Mouse (Mus musculus): Measurements from ENCODE around the gene Tmem178. TPM values are rescaled to one million over a fixed set of nuclear protein-coding genes. Genes with fewer than 3 reads are reported as not detected.
A peak's percentile ranks its signal among the peaks of the same experiment; 100 is the strongest.

Gene Tmem178
- total RNA-seq (2014; rRNA removed): 0.28 and 0.81 TPM in 2 replicates
- 0.47 and 0.49 TPM in 2 replicates for polyA plus RNA-seq (2012; rRNA removed)

DNA sequence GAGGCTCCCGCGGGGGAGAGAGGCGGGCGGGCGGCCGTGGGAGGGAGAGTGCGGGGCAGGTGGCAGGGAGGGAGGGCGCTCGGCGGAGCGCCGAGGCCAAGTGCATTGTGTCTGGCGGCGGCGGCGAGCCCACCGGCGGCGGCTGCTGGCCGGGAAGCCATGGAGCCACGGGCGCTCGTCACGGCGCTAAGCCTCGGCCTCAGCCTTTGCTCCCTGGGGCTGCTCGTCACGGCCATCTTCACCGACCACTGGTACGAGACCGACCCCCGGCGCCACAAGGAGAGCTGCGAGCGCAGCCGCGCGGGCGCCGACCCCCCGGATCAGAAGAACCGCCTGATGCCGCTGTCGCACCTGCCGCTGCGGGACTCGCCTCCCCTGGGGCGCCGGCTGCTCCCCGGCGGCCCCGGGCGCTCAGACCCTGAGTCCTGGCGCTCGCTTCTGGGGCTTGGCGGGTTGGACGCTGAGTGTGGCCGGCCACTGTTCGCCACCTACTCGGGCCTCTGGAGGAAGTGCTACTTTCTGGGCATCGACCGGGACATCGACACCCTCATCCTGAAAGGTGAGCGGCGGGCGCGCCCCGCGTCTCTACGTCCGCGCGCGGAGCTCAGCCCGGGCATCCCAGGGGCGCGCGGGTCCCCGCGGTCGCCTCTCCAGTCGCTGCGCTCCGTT is at the start of gene Tmem178:
Gene Tmem178 (plus strand): TSS at position 103 of the 669 bp plus-strand sequence.
- no peak for DNase-seq (ENCODE audit: extremely low read depth, low read depth, low spot score)
- no peak within 1 kb of the TSS for H3K27ac ChIP-seq (replicated peaks; ENCODE audit: insufficient read depth, low read depth, low read length)
- H3K27me3 ChIP-seq (ENCODE audit: control insufficient read depth, insufficient read depth, low read length): peaks cover 16% of the 10 kb centered on the region
- no peaks in the 10 kb centered on the region for H3K79me2 ChIP-seq (ENCODE audit: control insufficient read depth, insufficient read depth, low read length)
- TF ChIP-seq CTCF (IDR thresholded peaks at IDR 0.05; ENCODE audit: low read depth, low read length) (no peak), POLR2A (IDR thresholded peaks at IDR 0.05; ENCODE audit: extremely low read depth, insufficient read depth, low read length) (no peak)
- H3K36me3 ChIP-seq (ENCODE audit: control insufficient read depth, insufficient read depth, low read length): no peaks in the 10 kb centered on the region
- peak within 1 kb of the TSS; percentile 48 for H3K9ac ChIP-seq (ENCODE audit: low read depth, low read length)
- WGBS: under 1% methylated on average over 76 of the region's 84 CpGs
- H3K4me3 ChIP-seq (ENCODE audit: insufficient read depth, low read depth, low read length): peak within 1 kb of the TSS; percentile 46
- H3K4me1 ChIP-seq (ENCODE audit: control insufficient read depth, insufficient read depth, low read length): no peaks in the 10 kb centered on the region

DNA sequence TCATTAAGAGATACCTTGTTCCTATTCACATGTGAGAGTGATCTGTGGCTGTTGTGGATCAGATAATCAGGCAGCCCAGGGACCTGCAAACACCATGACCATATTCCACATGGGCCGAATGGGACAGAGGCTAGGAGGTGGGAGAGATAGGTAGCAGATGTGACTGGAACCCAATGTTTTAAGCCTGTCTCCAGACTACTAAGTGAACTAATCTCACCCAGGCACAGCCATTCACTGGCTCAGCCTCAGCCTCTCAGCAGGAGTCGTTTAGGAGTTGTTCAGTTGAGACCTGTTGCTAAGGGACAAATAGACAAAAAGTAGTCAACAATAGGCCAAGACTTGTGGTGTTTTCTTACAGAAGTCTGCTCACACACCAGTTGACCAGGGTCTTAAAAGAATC is 48.0 kb upstream of the Tmem178 start:
- Histone ChIP-seq H3K27ac (replicated peaks; ENCODE audit: insufficient read depth, low read depth, low read length) (no peak overlapping the region), H3K79me2 (ENCODE audit: control insufficient read depth, insufficient read depth, low read length) (no peaks in the 10 kb centered on the region), H3K4me3 (ENCODE audit: insufficient read depth, low read depth, low read length) (no peak overlapping the region), H3K36me3 (ENCODE audit: control insufficient read depth, insufficient read depth, low read length) (no peaks in the 10 kb centered on the region), H3K4me1 (ENCODE audit: control insufficient read depth, insufficient read depth, low read length) (peaks cover 4% of the 10 kb centered on the region; the same call in 1 of the 2 replicates), H3K27me3 (ENCODE audit: control insufficient read depth, insufficient read depth, low read length) (no peaks in the 10 kb centered on the region), H3K9ac (ENCODE audit: low read depth, low read length) (no peak overlapping the region)
- TF ChIP-seq POLR2A (IDR thresholded peaks at IDR 0.05; ENCODE audit: extremely low read depth, insufficient read depth, low read length) (no peak), CTCF (IDR thresholded peaks at IDR 0.05; ENCODE audit: low read depth, low read length) (no peak)
- no peak for DNase-seq (ENCODE audit: extremely low read depth, low read depth, low spot score)
- 77% methylated on average over 2 of the region's 2 CpGs for WGBS

DNA sequence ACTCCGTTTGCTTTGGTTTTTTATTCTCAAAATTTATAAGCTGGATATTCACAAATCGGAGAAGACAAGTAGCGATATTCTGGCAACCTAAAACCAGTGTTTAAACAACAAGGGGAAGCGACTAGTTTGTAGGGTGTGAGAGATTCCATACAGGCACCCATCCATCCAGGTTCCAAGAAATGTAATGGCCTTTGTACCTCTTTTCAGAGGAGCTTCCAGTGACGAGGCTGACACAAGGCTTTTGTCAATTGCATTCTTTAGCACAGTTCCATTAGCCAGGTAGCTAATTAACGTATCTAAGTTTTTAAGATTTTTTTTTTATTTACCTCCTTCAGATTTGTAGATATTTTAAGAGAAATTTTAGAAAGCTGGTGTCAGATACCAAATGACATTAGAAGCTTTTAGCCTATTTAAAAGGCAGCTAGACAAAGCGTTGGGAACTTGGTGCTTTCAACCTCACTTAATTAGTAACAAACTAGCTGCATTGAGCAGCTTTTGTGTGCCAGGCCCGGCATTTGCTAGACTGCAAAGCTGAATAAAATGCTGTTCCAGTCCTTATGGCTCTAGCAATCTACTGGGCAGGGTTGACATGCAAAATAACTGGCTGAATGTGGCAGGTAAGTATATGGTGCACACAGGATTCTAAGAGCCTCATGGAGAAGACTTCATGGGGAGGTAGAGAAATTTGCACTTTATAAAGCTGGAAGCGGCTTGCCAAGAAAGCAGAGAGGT is 46.6 kb upstream of the Tmem178 start:
- no peak overlapping the region for H3K27ac ChIP-seq (replicated peaks; ENCODE audit: insufficient read depth, low read depth, low read length)
- 76% methylated on average over 9 of the region's 9 CpGs for WGBS
- TF ChIP-seq CTCF (IDR thresholded peaks at IDR 0.05; ENCODE audit: low read depth, low read length): no peak
- no peak for TF ChIP-seq POLR2A (IDR thresholded peaks at IDR 0.05; ENCODE audit: extremely low read depth, insufficient read depth, low read length)
- DNase-seq (ENCODE audit: extremely low read depth, low read depth, low spot score): peak; percentile 10
- no peak overlapping the region for H3K9ac ChIP-seq (ENCODE audit: low read depth, low read length)
- H3K4me1 ChIP-seq (ENCODE audit: control insufficient read depth, insufficient read depth, low read length): peaks cover 4% of the 10 kb centered on the region; the same call in 1 of the 2 replicates
- H3K36me3 ChIP-seq (ENCODE audit: control insufficient read depth, insufficient read depth, low read length): no peaks in the 10 kb centered on the region
- no peaks in the 10 kb centered on the region for H3K79me2 ChIP-seq (ENCODE audit: control insufficient read depth, insufficient read depth, low read length)
- no peaks in the 10 kb centered on the region for H3K27me3 ChIP-seq (ENCODE audit: control insufficient read depth, insufficient read depth, low read length)
- H3K4me3 ChIP-seq (ENCODE audit: insufficient read depth, low read depth, low read length): no peak overlapping the region

DNA sequence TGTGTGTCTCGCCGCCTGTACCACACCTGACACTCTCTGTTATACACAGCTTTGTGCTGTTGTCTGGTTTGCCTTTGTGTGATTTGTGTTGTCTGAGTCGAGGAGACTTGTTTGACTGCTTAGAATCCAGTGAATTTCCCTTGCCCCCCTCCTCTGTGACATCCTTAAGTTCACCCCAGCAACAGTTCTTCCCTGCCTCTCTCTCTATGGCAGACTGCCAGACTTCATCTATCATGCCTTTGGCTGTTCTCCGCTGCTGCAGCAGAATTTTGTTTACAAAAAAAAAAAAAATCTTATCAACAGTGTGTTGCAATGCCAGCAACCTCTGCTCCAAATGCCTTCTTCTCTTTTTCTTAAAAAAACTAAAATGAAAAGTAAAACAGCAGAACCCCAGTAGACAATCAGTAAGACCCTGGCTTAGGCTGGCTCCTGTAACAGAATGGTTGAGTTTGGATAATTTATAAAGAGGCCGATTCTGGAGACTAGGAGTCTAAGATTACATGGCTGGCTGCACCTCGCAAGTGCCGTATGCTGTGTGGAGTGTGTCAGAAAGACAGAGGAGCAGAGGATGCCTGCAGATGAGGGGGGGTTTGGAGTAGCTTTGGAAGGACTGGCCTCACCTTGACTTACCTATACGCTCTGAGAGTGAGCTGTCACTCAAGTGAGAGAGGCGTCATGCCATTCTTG is 44.8 kb upstream of the Tmem178 start:
- TF ChIP-seq CTCF (IDR thresholded peaks at IDR 0.05; ENCODE audit: low read depth, low read length): no peak
- no peak for TF ChIP-seq POLR2A (IDR thresholded peaks at IDR 0.05; ENCODE audit: extremely low read depth, insufficient read depth, low read length)
- Histone ChIP-seq H3K79me2 (ENCODE audit: control insufficient read depth, insufficient read depth, low read length) (no peaks in the 10 kb centered on the region), H3K36me3 (ENCODE audit: control insufficient read depth, insufficient read depth, low read length) (no peaks in the 10 kb centered on the region), H3K27me3 (ENCODE audit: control insufficient read depth, insufficient read depth, low read length) (no peaks in the 10 kb centered on the region), H3K4me3 (ENCODE audit: insufficient read depth, low read depth, low read length) (no peak overlapping the region), H3K9ac (ENCODE audit: low read depth, low read length) (no peak overlapping the region), H3K4me1 (ENCODE audit: control insufficient read depth, insufficient read depth, low read length) (peaks cover 4% of the 10 kb centered on the region; the same call in 1 of the 2 replicates), H3K27ac (replicated peaks; ENCODE audit: insufficient read depth, low read depth, low read length) (no peak overlapping the region; the same call in 1 of the 2 replicates)
- peak; percentile 83 for DNase-seq (ENCODE audit: extremely low read depth, low read depth, low spot score)
- WGBS: 61% methylated on average over 9 of the region's 9 CpGs

DNA sequence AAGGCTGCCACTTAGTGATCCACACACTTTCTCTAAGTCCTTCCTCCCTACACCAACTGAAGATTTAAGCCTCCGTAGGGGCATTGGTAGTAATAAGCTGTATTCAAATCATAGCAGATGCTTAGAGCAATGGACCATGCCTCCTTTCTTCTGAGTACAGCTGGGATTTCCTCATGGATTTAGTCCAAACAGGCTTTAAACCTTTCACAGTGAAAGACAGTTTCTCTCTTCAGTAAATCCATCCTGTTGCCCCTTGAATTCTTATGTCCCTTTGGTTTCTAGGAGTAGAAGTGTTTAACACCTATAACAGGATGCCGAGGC is 44.3 kb upstream of the Tmem178 start:
- no peak for DNase-seq (ENCODE audit: extremely low read depth, low read depth, low spot score)
- Histone ChIP-seq H3K27me3 (ENCODE audit: control insufficient read depth, insufficient read depth, low read length) (no peaks in the 10 kb centered on the region), H3K27ac (replicated peaks; ENCODE audit: insufficient read depth, low read depth, low read length) (no peak overlapping the region; the same call in 1 of the 2 replicates), H3K36me3 (ENCODE audit: control insufficient read depth, insufficient read depth, low read length) (no peaks in the 10 kb centered on the region), H3K9ac (ENCODE audit: low read depth, low read length) (no peak overlapping the region), H3K79me2 (ENCODE audit: control insufficient read depth, insufficient read depth, low read length) (no peaks in the 10 kb centered on the region), H3K4me3 (ENCODE audit: insufficient read depth, low read depth, low read length) (no peak overlapping the region), H3K4me1 (ENCODE audit: control insufficient read depth, insufficient read depth, low read length) (peaks cover 4% of the 10 kb centered on the region; the same call in 1 of the 2 replicates)
- WGBS: 91% methylated on average over 2 of the region's 2 CpGs
- no peak for TF ChIP-seq CTCF (IDR thresholded peaks at IDR 0.05; ENCODE audit: low read depth, low read length)
- no peak for TF ChIP-seq POLR2A (IDR thresholded peaks at IDR 0.05; ENCODE audit: extremely low read depth, insufficient read depth, low read length)
